Mouse (Mus musculus): ENCODE data around the gene Fbxl20. TPM values are rescaled to one million over a fixed set of nuclear protein-coding genes. Genes with fewer than 3 reads are reported as not detected.

Fbxl20 gene
- polyA plus RNA-seq, 1 experiment from 2014 or later: 13.0 TPM

DNA sequence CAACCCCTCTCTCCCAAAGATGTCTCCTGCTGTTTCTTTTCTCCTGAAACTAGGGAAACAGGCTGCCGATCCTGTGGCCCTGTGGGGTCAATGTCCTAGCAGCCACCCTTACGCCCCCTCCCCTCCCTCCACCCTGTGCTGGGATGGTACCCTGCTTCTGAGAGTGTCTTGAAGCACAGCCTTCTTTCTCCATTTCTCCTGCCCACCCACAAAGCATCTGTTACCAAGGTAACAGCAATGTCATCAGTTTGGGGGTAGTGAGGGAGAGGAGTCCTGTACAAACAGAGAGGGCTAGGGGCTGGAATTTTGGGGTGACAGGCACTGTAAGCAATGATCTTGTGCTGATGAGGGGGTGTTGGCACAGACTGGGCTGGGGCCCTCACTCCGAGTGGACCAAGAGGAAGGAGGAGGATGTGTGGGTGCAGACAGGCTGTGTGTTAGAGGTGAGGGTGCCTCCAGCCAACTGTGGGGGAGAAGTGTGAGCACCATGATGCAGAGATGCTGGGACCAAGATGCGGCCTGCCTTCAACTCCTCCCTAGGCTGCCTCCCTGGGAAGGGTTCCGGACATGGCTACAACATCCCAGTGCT lies 90.0 kb downstream of the Fbxl20 start:
- Histone ChIP-seq H3K9ac (no peak overlapping the region), H3K9me3 (replicated peaks) (no peaks in the 10 kb centered on the region), H3K4me2 (no peak overlapping the region), H3K36me3 (no peaks in the 10 kb centered on the region), H3K27me3 (peaks cover 10% of the 10 kb centered on the region; the same call in 1 of the 2 replicates), H3K4me3 (no peak overlapping the region), H3K4me1 (replicated peaks) (peaks cover 14% of the 10 kb centered on the region), H3K27ac (no peak overlapping the region)
- no peak for ATAC-seq (replicated peaks; ENCODE audit: insufficient number of reproducible peaks, insufficient read depth, low FRiP score, low read depth)
- 72% methylated on average over 5 of the region's 5 CpGs for WGBS

DNA sequence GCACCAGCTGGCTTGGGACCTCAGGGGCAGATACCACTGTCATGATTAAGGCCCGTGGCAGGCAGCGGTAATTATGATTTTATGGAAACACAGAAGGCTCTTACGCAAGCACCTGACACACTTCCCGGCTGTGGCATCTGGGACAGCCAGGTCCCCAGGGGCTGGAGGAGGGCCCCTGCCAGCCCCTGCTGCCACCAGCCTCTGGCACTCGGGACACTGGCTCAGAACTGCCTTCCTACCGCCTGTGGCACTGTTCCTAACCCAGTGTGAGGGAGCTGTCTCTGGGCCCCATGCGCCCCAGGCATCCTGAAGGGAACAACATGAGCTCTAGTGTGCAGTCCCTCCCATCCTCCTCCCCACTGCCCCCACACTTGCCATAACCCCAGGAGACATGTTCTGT lies 90.5 kb downstream of the Fbxl20 start:
- H3K4me2 ChIP-seq: no peak overlapping the region
- no peaks in the 10 kb centered on the region for H3K9me3 ChIP-seq (replicated peaks)
- H3K4me3 ChIP-seq: no peak overlapping the region
- WGBS: 71% methylated on average over 7 of the region's 7 CpGs
- ATAC-seq (replicated peaks; ENCODE audit: insufficient number of reproducible peaks, insufficient read depth, low FRiP score, low read depth): no peak
- H3K36me3 ChIP-seq: no peaks in the 10 kb centered on the region
- peaks cover 14% of the 10 kb centered on the region for H3K4me1 ChIP-seq (replicated peaks)
- H3K9ac ChIP-seq: no peak overlapping the region
- H3K27ac ChIP-seq: no peak overlapping the region
- H3K27me3 ChIP-seq: peaks cover 15% of the 10 kb centered on the region; the same call in 1 of the 2 replicates

DNA sequence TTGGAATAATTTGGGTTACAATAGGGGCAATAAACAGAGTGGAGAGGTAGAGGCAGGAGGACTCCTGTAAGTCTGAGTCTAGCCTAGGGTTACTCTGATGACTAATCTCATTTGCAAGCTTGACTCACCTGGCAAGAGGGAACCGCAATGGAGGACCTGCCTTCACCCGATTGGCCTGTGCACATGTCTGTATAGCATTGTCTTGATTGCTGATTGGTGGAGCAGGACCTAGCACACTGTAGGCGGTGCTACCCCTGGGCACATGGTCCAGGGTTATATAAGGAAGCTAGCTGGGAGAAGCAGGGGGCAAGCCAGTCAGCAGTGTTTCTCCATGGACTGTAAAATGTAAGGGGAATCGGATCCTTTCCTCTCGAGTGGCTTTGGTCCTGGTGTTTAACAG lies 92.2 kb downstream of the Fbxl20 start:
- no peak overlapping the region for H3K4me2 ChIP-seq
- H3K27ac ChIP-seq: no peak overlapping the region

DNA sequence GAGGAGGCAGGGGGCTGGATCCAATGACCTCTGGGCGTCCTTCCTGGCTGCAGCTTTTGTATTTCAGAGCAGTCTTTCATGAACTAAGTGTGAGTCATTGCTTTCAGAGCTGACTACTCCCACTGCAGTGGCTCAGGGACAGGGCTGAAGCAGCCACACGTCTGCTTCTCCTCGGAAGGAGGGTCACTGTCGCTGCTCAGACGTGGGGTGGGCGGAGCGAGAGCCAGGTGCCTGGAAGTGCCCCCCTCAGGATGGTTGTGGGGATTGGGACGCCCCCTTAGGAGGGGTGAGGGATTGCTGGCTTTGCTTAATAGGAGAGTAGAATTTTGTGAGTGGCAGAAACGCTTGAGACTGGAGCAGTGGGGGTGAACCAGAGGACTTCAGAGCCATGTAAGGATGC lies 92.7 kb downstream of the Fbxl20 start:
- H3K27ac ChIP-seq: no peak overlapping the region
- 11% methylated on average over 9 of the region's 9 CpGs for WGBS
- ATAC-seq (replicated peaks; ENCODE audit: insufficient number of reproducible peaks, insufficient read depth, low FRiP score, low read depth): no peak
- H3K4me1 ChIP-seq (replicated peaks): peaks cover 27% of the 10 kb centered on the region
- peak overlapping the region; percentile 32 for H3K4me2 ChIP-seq
- H3K27me3 ChIP-seq: peaks cover 34% of the 10 kb centered on the region
- no peak overlapping the region for H3K9ac ChIP-seq
- no peak overlapping the region for H3K4me3 ChIP-seq
- H3K9me3 ChIP-seq (replicated peaks): no peaks in the 10 kb centered on the region
- no peaks in the 10 kb centered on the region for H3K36me3 ChIP-seq

More for the DNA sequence above, 92.2 kb downstream of the Fbxl20 start:
- ATAC-seq (replicated peaks; ENCODE audit: insufficient number of reproducible peaks, insufficient read depth, low FRiP score, low read depth): peak; percentile 36; the same call in 1 of the 2 replicates
- H3K4me3 ChIP-seq: no peak overlapping the region
- no peaks in the 10 kb centered on the region for H3K36me3 ChIP-seq
- H3K9me3 ChIP-seq (replicated peaks): no peaks in the 10 kb centered on the region
- WGBS: 78% methylated on average over 5 of the region's 5 CpGs
- peaks cover 29% of the 10 kb centered on the region for H3K27me3 ChIP-seq
- no peak overlapping the region for H3K9ac ChIP-seq
- peaks cover 22% of the 10 kb centered on the region for H3K4me1 ChIP-seq (replicated peaks)

DNA sequence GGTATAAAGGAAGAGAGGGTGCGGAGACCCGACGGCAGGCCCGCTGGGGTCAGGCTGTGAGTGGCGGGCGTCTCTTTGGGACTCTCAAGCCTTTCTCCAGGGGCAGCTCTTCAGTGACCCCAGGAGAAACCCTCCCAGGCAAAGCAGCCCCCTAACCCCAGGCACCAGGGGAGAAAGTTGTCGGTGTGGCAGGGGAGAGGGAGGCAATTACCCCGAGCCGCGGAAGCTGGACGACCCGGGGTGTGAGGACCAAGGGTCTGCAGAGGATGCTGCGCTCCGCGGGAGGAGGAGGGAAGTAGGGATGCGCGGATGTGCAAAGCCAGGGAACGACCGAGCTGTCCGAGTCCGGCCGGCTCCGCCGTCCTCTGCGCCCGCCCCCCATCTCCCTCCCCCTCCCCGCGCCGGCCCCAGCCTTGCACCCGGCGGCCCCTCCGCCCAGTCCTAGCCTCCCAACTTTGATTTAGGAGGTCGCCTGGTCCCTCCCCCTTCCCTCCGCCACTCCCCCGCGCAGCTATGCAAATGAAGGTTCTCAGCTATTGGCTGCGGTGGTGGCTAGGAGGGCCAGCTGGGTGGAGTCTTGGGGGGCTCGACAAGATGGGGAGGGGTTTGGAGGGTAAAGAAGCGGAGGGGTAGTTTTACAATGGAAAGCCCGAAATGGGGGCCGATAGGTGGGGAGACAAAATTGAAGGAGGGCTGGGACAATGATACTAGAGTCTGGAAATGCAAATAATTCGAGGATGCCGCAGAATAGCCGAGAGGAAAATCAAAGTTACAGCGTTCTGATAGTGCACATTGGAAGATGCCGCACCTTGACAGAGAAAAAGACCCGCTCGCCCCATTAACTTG lies 97.0 kb downstream of the Fbxl20 start, which contains the start of gene Stac2:
TSS of gene Stac2 (minus strand) at position 474 of the 846 bp plus-strand sequence.
- H3K9me3 ChIP-seq (replicated peaks): no peaks in the 10 kb centered on the region
- H3K36me3 ChIP-seq: no peaks in the 10 kb centered on the region
- peak within 1 kb of the TSS; percentile 54 for H3K4me3 ChIP-seq
- peak within 1 kb of the TSS; percentile 49 for H3K9ac ChIP-seq
- peaks cover 61% of the 10 kb centered on the region for H3K27me3 ChIP-seq
- ATAC-seq (replicated peaks; ENCODE audit: insufficient number of reproducible peaks, insufficient read depth, low FRiP score, low read depth): peak; percentile 81
- no peak within 1 kb of the TSS for H3K27ac ChIP-seq
- 2% methylated on average over 37 of the region's 48 CpGs for WGBS
- peaks cover 44% of the 10 kb centered on the region for H3K4me1 ChIP-seq (replicated peaks)
- H3K4me2 ChIP-seq: peak within 1 kb of the TSS; percentile 85

DNA sequence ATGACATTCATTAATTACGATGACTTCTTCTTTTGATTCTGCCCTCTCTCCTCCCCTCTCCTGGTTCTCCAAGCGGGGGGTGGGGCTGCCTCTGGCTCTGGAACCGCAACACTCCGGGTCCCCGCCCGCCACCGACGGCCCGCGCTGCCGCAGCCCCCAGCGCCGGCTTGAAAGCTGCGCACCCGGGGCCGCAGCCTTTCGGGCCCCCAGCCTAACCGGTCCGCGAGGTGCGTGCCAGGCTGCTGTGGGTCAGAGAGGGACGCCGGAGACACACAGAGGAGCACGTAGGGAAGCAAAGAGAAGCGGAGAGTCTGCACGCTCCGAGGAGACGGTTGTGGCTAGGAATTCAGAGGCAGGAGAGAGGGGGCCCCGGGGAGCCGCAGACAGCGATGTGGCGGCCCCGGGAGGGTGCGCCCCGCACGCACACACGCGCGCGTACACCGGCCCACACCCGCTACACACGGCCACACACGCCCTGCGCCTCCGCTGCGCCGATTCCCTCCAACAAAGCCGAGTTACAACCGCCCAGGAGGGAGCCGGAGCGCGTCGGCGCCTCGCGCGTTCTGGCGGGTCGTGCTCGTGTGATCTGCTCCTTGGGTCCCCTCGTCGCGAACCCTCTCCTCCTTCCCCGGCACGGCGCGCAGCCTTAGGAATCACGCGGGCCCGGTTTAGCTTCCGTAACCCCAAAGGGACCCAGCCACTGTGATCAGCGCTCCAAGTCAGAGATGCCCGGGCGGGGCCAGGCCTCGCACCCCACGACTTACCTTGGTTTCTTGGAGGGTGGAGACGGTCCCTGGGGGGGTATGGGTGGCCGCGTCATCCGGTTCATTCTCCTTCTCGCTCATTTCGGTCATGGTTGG lies 97.8 kb downstream of the Fbxl20 start:
- H3K4me2 ChIP-seq: peak overlapping the region; percentile 85
- H3K9me3 ChIP-seq (replicated peaks): no peaks in the 10 kb centered on the region
- peak overlapping the region; percentile 54 for H3K4me3 ChIP-seq
- no peaks in the 10 kb centered on the region for H3K36me3 ChIP-seq
- H3K27ac ChIP-seq: no peak overlapping the region
- ATAC-seq (replicated peaks; ENCODE audit: insufficient number of reproducible peaks, insufficient read depth, low FRiP score, low read depth): no peak
- peaks cover 67% of the 10 kb centered on the region for H3K27me3 ChIP-seq
- 1% methylated on average over 78 of the region's 83 CpGs for WGBS
- peak overlapping the region; percentile 49 for H3K9ac ChIP-seq
- peaks cover 46% of the 10 kb centered on the region for H3K4me1 ChIP-seq (replicated peaks)

DNA sequence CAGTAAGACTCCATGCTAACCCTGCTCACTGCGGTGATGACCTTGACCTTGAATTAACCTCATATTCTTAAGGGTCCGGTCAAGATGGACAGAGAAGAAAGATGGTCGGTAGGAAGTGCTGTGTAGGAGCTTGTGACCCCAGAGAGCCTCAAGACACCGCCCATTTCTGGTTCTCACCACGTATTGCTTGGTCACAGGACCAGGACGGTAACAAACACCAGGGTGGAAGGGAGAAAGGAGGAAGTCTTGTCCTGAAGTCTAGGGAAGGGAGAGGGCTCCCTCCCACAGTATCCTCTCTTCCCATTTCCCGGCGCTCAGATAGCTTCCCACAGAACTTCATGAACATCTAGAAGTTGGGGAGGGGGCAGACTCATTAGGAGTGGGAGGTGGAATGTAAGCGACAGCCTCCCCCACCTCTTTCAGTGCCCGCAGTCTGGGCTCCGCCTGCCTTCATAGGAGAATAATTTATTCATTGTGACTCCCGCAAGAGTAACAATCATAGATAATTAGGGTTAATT lies 98.5 kb downstream of the Fbxl20 start:
- Histone ChIP-seq H3K27me3 (peaks cover 68% of the 10 kb centered on the region), H3K4me2 (peak overlapping the region; percentile 85), H3K4me1 (replicated peaks) (peaks cover 41% of the 10 kb centered on the region), H3K27ac (no peak overlapping the region), H3K9ac (peak overlapping the region; percentile 49; the same call in 1 of the 2 replicates), H3K36me3 (no peaks in the 10 kb centered on the region), H3K4me3 (peak overlapping the region; percentile 54), H3K9me3 (replicated peaks) (no peaks in the 10 kb centered on the region)
- no peak for ATAC-seq (replicated peaks; ENCODE audit: insufficient number of reproducible peaks, insufficient read depth, low FRiP score, low read depth)
- 9% methylated on average over 12 of the region's 12 CpGs for WGBS

DNA sequence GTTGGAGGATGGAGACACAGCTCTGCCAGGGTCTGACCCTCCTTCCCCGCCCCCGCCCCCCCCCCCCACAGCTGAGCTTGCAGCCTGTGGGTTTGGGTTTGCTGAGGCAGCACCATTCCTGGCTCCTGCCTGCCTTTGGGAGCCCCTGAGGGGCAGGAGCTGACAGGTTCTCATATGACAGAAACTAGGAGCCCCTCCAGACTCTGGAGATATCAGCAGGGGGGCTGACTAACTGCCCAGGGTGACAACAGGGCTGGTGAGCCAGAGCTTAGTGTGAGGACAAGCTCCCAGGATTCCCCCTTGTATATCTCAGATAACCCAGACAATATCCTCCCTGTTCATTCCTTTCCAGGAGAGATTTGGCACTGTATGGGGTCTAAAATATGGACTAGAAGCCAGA lies 99.3 kb downstream of the Fbxl20 start:
- 19% methylated on average over 2 of the region's 2 CpGs for WGBS
- Histone ChIP-seq H3K4me2 (no peak overlapping the region), H3K27ac (no peak overlapping the region), H3K36me3 (no peaks in the 10 kb centered on the region), H3K9ac (no peak overlapping the region), H3K27me3 (peaks cover 67% of the 10 kb centered on the region), H3K4me1 (replicated peaks) (peaks cover 41% of the 10 kb centered on the region), H3K9me3 (replicated peaks) (no peaks in the 10 kb centered on the region), H3K4me3 (no peak overlapping the region)
- ATAC-seq (replicated peaks; ENCODE audit: insufficient number of reproducible peaks, insufficient read depth, low FRiP score, low read depth): no peak

DNA sequence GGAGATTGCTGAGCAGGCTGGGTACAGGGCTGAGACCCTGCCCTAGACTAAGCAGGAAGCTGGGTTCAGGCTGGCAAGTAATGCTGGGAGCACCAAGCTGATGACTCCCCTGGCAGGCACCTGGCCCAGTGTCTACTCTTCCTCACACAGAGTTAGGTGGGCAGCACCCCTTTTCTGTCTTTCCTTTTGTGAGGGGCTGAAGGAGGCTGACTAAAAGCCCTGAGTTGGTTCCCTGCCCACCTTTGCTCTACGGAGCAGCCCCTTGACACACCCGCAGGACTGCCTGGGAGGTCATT lies 99.7 kb downstream of the Fbxl20 start:
- Histone ChIP-seq H3K27ac (no peak overlapping the region), H3K36me3 (no peaks in the 10 kb centered on the region), H3K9me3 (replicated peaks) (no peaks in the 10 kb centered on the region), H3K4me3 (no peak overlapping the region), H3K4me2 (no peak overlapping the region), H3K4me1 (replicated peaks) (peaks cover 41% of the 10 kb centered on the region), H3K9ac (no peak overlapping the region), H3K27me3 (peaks cover 63% of the 10 kb centered on the region)
- no peak for ATAC-seq (replicated peaks; ENCODE audit: insufficient number of reproducible peaks, insufficient read depth, low FRiP score, low read depth)
- 23% methylated on average over 2 of the region's 2 CpGs for WGBS

DNA sequence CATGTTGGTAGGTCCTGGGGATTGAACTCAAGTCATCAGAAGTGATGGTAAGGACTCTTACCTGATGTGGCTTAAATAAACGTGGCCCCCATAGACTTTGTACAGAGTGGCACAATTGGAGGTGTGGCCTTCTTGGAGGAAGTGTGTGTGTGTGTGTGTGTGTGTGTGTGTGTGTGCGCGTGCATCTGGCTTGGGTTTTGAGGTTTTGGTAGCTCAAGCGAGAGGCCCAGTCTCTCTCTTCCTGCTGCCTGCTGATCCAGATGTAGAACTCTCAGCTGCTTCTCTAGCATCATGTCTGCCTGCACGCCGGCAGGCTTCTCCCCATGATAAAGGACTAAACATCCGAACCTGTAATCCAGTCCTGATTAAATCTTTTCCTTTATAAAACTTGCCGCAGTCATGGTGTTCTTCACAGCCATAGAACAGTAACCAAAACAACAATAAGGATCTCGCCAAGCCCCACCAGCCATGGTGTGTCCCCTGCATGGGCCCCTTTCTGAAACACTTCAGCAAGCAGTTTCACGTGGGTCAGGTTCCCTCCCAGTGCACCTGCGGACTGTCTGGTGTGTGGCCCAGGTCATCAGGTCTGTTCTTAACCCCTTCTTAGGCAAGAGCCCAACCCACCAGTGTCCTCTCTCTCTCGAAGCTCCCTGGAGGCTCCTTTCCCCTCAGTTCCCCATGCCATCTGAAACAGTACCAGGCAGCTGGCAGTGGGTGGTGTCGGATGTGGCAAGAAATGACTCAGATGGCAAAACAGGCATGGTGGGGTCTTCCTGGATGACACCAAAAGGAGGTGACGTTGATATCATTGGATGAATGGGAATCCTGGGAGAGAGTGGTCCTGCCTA lies 100.3 kb downstream of the Fbxl20 start:
- Histone ChIP-seq H3K36me3 (no peaks in the 10 kb centered on the region), H3K4me1 (replicated peaks) (peaks cover 41% of the 10 kb centered on the region), H3K27ac (no peak overlapping the region), H3K27me3 (peaks cover 57% of the 10 kb centered on the region), H3K9ac (no peak overlapping the region), H3K4me3 (no peak overlapping the region), H3K4me2 (no peak overlapping the region), H3K9me3 (replicated peaks) (no peaks in the 10 kb centered on the region)
- ATAC-seq (replicated peaks; ENCODE audit: insufficient number of reproducible peaks, insufficient read depth, low FRiP score, low read depth): no peak
- 66% methylated on average over 14 of the region's 14 CpGs for WGBS
